Mouse (Mus musculus) bone marrow, adult 2 months (tissue): ENCODE measurements at regions not wholly inside any gene's neighbourhood (a gene's known extent, or its start where the extent isn't known, plus 50 kb on each side); places are given as distances from the start of the nearest gene placed in this dataset.

ENCODE experiments used
- CTCF ChIP-seq: fragments of 200-500 bp; IDR thresholded peaks from 2 replicates; pipeline ENCODE4 v1.5.1; 2011; ENCODE audit warnings: low read length, control low read depth; ENCODE audit not compliant: control insufficient read depth, insufficient read depth
- POLR2A ChIP-seq: fragments of 200-500 bp; IDR thresholded peaks from 2 replicates; pipeline ENCODE4 v1.6.1; 2011; ENCODE audit warnings: low read depth, mild to moderate bottlenecking, control low read depth, low read length, borderline replicate concordance; ENCODE audit not compliant: control insufficient read depth

DNA sequence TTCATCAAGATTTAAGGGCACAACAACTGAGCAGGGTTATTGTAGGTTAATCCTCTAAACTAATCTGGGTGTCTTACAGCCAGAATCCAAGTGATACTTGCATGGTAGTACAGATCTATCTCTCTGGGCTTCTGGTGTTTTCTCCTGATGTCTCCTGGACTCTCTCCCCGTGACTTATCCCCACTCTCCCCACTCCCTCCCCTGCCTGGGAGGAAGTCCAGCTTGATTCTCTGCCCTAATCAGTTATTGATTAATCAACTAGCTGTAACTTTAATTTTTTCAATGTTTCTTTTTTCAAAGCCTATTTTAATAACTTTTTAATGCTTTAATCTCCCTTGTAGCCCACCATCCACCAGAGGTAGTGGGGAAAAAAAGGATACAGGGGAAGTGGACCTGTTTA lies 83.9 kb upstream of the Sipa1l3 start:
- TF ChIP-seq CTCF (no peak), POLR2A (no peak)
